Comparison of ENCODE assay signal across 9 mouse cellular contexts in genomic region chr15:78422046-78422956, GRCm38 (mm10). TPM values are rescaled to one million over a fixed set of nuclear protein-coding genes. Genes with fewer than 3 reads are reported as not detected.
A peak's percentile ranks its signal among the peaks of the same experiment; 100 is the strongest.
DNase-seq lines count a peak whose midpoint lies in the region; ATAC-seq and TF ChIP-seq lines count a peak whose summit lies in the region.
"Had no signal": no experiment of that assay in that cellular context is flagged by ENCODE, and none has a peak within 500 bp of the region (broad histone marks: within the 10 kb centered on the region; RNA-seq: fewer than 3 reads in every experiment).

No protein-coding gene starts in this region.

- H3K9ac ChIP-seq in kidney, embryonic 16.5 days (replicated peaks; ENCODE audit: low read length) = no peak overlapping the region
- 0 out of 2 replicates have a peak overlapping the region, but pooled peaks have one; percentile 28 for H3K9ac ChIP-seq in liver, embryonic 14.5 days (replicated peaks)
- H3K9ac ChIP-seq in neural tube, embryonic 11.5 days (ENCODE audit: low read length) = no peak overlapping the region
- no peak overlapping the region for H3K9ac ChIP-seq in stomach, embryonic 16.5 days (ENCODE audit: low read length)
- H3K9ac ChIP-seq: embryonic facial prominence, embryonic 12.5 days had no signal

- H3K9me3 ChIP-seq in kidney, embryonic 16.5 days (ENCODE audit: low read length) = no peaks in the 10 kb centered on the region
- H3K9me3 ChIP-seq in liver, embryonic 14.5 days (ENCODE audit: control insufficient read depth, low read length) = no peaks in the 10 kb centered on the region
- H3K9me3 ChIP-seq in neural tube, embryonic 11.5 days (ENCODE audit: control insufficient read depth, low read length) = no peaks in the 10 kb centered on the region
- no peaks in the 10 kb centered on the region for H3K9me3 ChIP-seq in stomach, embryonic 16.5 days (replicated peaks; ENCODE audit: control insufficient read depth, low read length)
- H3K9me3 ChIP-seq: embryonic facial prominence, embryonic 12.5 days had no signal

- no peaks in the 10 kb centered on the region; the same call in 1 of the 2 replicates for H3K4me1 ChIP-seq in kidney, embryonic 16.5 days (ENCODE audit: insufficient read depth, low read length)
- H3K4me1 ChIP-seq in liver, embryonic 14.5 days (replicated peaks; ENCODE audit: control insufficient read depth in 2 of 2, insufficient read depth in 2 of 2, low read length in 1 of 2) = peaks cover 3 to 12% of the 10 kb centered on the region in 2 experiments; a peak in 3 of 4 replicates
- H3K4me1 ChIP-seq in neural tube, embryonic 11.5 days (ENCODE audit: control insufficient read depth, insufficient read depth, low read length) = no peaks in the 10 kb centered on the region
- no peaks in the 10 kb centered on the region for H3K4me1 ChIP-seq in stomach, embryonic 16.5 days (ENCODE audit: control insufficient read depth, insufficient read depth, low read length)

- no peaks in the 10 kb centered on the region for H3K27me3 ChIP-seq in kidney, embryonic 16.5 days (ENCODE audit: insufficient read depth, low read length)
- H3K27me3 ChIP-seq in liver, embryonic 14.5 days (ENCODE audit: control insufficient read depth, insufficient read depth, low read length) = peaks cover 21% of the 10 kb centered on the region
- no peaks in the 10 kb centered on the region for H3K27me3 ChIP-seq in neural tube, embryonic 11.5 days (ENCODE audit: control insufficient read depth, insufficient read depth, low read length)
- no peaks in the 10 kb centered on the region for H3K27me3 ChIP-seq in stomach, embryonic 16.5 days (ENCODE audit: control insufficient read depth, insufficient read depth, low read length)
- H3K27me3 ChIP-seq: embryonic facial prominence, embryonic 12.5 days had no signal

- ATAC-seq in kidney, embryonic 16.5 days (ENCODE audit: low FRiP score, low TSS enrichment) = peak; percentile 84
- peak; percentile 64 for ATAC-seq in liver, embryonic 14.5 days (ENCODE audit: insufficient read depth)
- ATAC-seq in neural tube, embryonic 11.5 days (ENCODE audit: insufficient read depth, low FRiP score, low TSS enrichment) = peak; percentile 31; the same call in 1 of the 2 replicates
- peak; percentile 36; the same call in 1 of the 2 replicates for ATAC-seq in stomach, embryonic 16.5 days (ENCODE audit: insufficient read depth, low FRiP score)

- WGBS in kidney, embryonic 16.5 days = 15% methylated on average over 16 of the region's 16 CpGs
- 17% methylated on average over 16 of the region's 16 CpGs for WGBS in liver, embryonic 14.5 days (ENCODE audit: insufficient replicate concordance)
- 19% methylated on average over 16 of the region's 16 CpGs for WGBS in neural tube, embryonic 11.5 days
- WGBS in stomach, embryonic 16.5 days = 14% methylated on average over 16 of the region's 16 CpGs

- DNase-seq in 416B (ENCODE audit: low read depth) = peak; percentile 74
- DNase-seq in adrenal gland, adult 2 months = peak; percentile 82
- DNase-seq in embryo, embryonic 11.5 days (ENCODE audit: low read depth, low spot score) = peak; percentile 72
- DNase-seq in heart, adult 8-10 months (ENCODE audit: low spot score) = peak; percentile 62
- DNase-seq in liver, embryonic 14.5 days (ENCODE audit: low read depth in 3 of 3, low spot score in 3 of 3) = peak; percentile 61 to 70 (median 69)
- peak; percentile 83 for DNase-seq in neural tube, embryonic 11.5 days (ENCODE audit: low spot score)

- H3K27ac ChIP-seq in kidney, embryonic 16.5 days (ENCODE audit: low read length) = no peak overlapping the region
- H3K27ac ChIP-seq in liver, embryonic 14.5 days = no peak overlapping the region
- no peak overlapping the region for H3K27ac ChIP-seq in neural tube, embryonic 11.5 days (ENCODE audit: low read depth, low read length)
- no peak overlapping the region for H3K27ac ChIP-seq in stomach, embryonic 16.5 days (ENCODE audit: low read length)
- H3K27ac ChIP-seq: embryonic facial prominence, embryonic 12.5 days had no signal

- TF ChIP-seq CTCF in liver, embryonic 14.5 days (IDR thresholded peaks at IDR 0.05; ENCODE audit: low read depth) = peak; percentile 99

- no peak for TF ChIP-seq EP300 in liver, embryonic 14.5 days (IDR thresholded peaks at IDR 0.05; ENCODE audit: low read depth)

- H3K36me3 ChIP-seq in kidney, embryonic 16.5 days (ENCODE audit: insufficient read depth, low read length) = no peaks in the 10 kb centered on the region
- H3K36me3 ChIP-seq in liver, embryonic 14.5 days (replicated peaks; ENCODE audit: control insufficient read depth, insufficient read depth, low read depth) = no peaks in the 10 kb centered on the region
- no peaks in the 10 kb centered on the region for H3K36me3 ChIP-seq in neural tube, embryonic 11.5 days (ENCODE audit: control insufficient read depth, insufficient read depth, low read length)
- H3K36me3 ChIP-seq in stomach, embryonic 16.5 days (ENCODE audit: control insufficient read depth, insufficient read depth, low read length) = no peaks in the 10 kb centered on the region
- H3K36me3 ChIP-seq: embryonic facial prominence, embryonic 12.5 days had no signal

- H3K4me2 ChIP-seq in kidney, embryonic 16.5 days (replicated peaks; ENCODE audit: low read depth, low read length) = no peak overlapping the region; the same call in 1 of the 2 replicates
- H3K4me2 ChIP-seq in liver, embryonic 14.5 days (ENCODE audit: low read depth) = peak overlapping the region; percentile 38
- no peak overlapping the region for H3K4me2 ChIP-seq in neural tube, embryonic 11.5 days (ENCODE audit: low read depth)
- peak overlapping the region; percentile 41 for H3K4me2 ChIP-seq in stomach, embryonic 16.5 days (ENCODE audit: low read depth, low read length)
- H3K4me2 ChIP-seq: embryonic facial prominence, embryonic 12.5 days had no signal

- no peak overlapping the region for H3K4me3 ChIP-seq in kidney, embryonic 16.5 days (ENCODE audit: low read length)
- no peak overlapping the region for H3K4me3 ChIP-seq in liver, embryonic 14.5 days (ENCODE audit: insufficient read depth in 1 of 2, low read depth in 2 of 2, low read length in 2 of 2)
- no peak overlapping the region for H3K4me3 ChIP-seq in neural tube, embryonic 11.5 days (ENCODE audit: low read depth, low read length)
- H3K4me3 ChIP-seq in stomach, embryonic 16.5 days (replicated peaks; ENCODE audit: low read length) = no peak overlapping the region
- H3K4me3 ChIP-seq: embryonic facial prominence, embryonic 12.5 days had no signal

RNA-seq across cellular contexts. Expression of gene Kctd17, which starts 6.1 kb away (rescaled TPM):
- total RNA-seq in adrenal gland, adult 2 months (2021) = 100 to 1,000 TPM in 1 of 2 experiments, 10 to 100 TPM in 1; 81.6 to 102 TPM
- 344 and 374 TPM in 2 replicates for polyA plus RNA-seq in adrenal gland, adult 2 months (2012; rRNA removed)
- 10 to 100 TPM; 17.9 to 26.9 (median 20.2) TPM for total RNA-seq in heart, adult 8-10 months (2022)
- 41.5 and 43.1 TPM in 2 replicates for polyA plus RNA-seq in kidney, embryonic 16.5 days (2015; fragmentation: Nextera tagmentation; extraction: Ambion mirVana)
- 7.1 and 8.7 TPM in 2 replicates for polyA plus RNA-seq in liver, embryonic 14.5 days (2012; rRNA removed)
- 3.0 and 3.3 TPM in 2 replicates for polyA plus RNA-seq in liver, embryonic 14.5 days (2014; fragmentation: Nextera tagmentation; extraction: Ambion mirVana)
- 74.6 and 78.1 TPM in 2 replicates for polyA plus RNA-seq in neural tube, embryonic 11.5 days (2014; fragmentation: Nextera tagmentation; extraction: Ambion mirVana)
- polyA plus RNA-seq in stomach, embryonic 16.5 days (2015; fragmentation: Nextera tagmentation; extraction: Ambion mirVana) = 28.1 and 32.0 TPM in 2 replicates

RNA-seq across cellular contexts. Expression of gene Mpst, which starts 16.1 kb away (rescaled TPM):
- total RNA-seq in adrenal gland, adult 2 months (2021) = 10 to 100 TPM; 59.0 to 63.2 TPM
- polyA plus RNA-seq in adrenal gland, adult 2 months (2012; rRNA removed) = 342 and 389 TPM in 2 replicates
- total RNA-seq in heart, adult 8-10 months (2022) = 10 to 100 TPM; 42.1 to 52.4 (median 44.2) TPM
- 3.2 and 5.3 TPM in 2 replicates for polyA plus RNA-seq in kidney, embryonic 16.5 days (2015; fragmentation: Nextera tagmentation; extraction: Ambion mirVana)
- 90.7 and 101 TPM in 2 replicates for polyA plus RNA-seq in liver, embryonic 14.5 days (2012; rRNA removed)
- polyA plus RNA-seq in liver, embryonic 14.5 days (2014; fragmentation: Nextera tagmentation; extraction: Ambion mirVana) = 6.0 and 6.8 TPM in 2 replicates
- 1.9 and 2.5 TPM in 2 replicates for polyA plus RNA-seq in neural tube, embryonic 11.5 days (2014; fragmentation: Nextera tagmentation; extraction: Ambion mirVana)
- polyA plus RNA-seq in stomach, embryonic 16.5 days (2015; fragmentation: Nextera tagmentation; extraction: Ambion mirVana) = 6.8 TPM in 2 replicates

RNA-seq across cellular contexts. Expression of gene Tst, which starts 16.6 kb away (rescaled TPM):
- 100 to 1,000 TPM; 218 to 366 TPM for total RNA-seq in adrenal gland, adult 2 months (2021)
- polyA plus RNA-seq in adrenal gland, adult 2 months (2012; rRNA removed) = 391 and 410 TPM in 2 replicates
- 10 to 100 TPM; 20.3 to 25.0 (median 21.6) TPM for total RNA-seq in heart, adult 8-10 months (2022)
- polyA plus RNA-seq in kidney, embryonic 16.5 days (2015; fragmentation: Nextera tagmentation; extraction: Ambion mirVana) = 64.4 and 76.4 TPM in 2 replicates
- 90.5 and 90.6 TPM in 2 replicates for polyA plus RNA-seq in liver, embryonic 14.5 days (2012; rRNA removed)
- polyA plus RNA-seq in liver, embryonic 14.5 days (2014; fragmentation: Nextera tagmentation; extraction: Ambion mirVana) = 168 and 179 TPM in 2 replicates
- 7.5 and 7.8 TPM in 2 replicates for polyA plus RNA-seq in neural tube, embryonic 11.5 days (2014; fragmentation: Nextera tagmentation; extraction: Ambion mirVana)
- 123 and 146 TPM in 2 replicates for polyA plus RNA-seq in stomach, embryonic 16.5 days (2015; fragmentation: Nextera tagmentation; extraction: Ambion mirVana)

RNA-seq across cellular contexts. Expression of gene Tex33, which starts 26.6 kb away (rescaled TPM):
- total RNA-seq in adrenal gland, adult 2 months (2021) = not detected
- not detected in 2 replicates for polyA plus RNA-seq in adrenal gland, adult 2 months (2012; rRNA removed)
- total RNA-seq in heart, adult 8-10 months (2022) = not detected
- polyA plus RNA-seq in kidney, embryonic 16.5 days (2015; fragmentation: Nextera tagmentation; extraction: Ambion mirVana) = not detected in 2 replicates
- polyA plus RNA-seq in liver, embryonic 14.5 days (2012; rRNA removed) = 0.08 TPM in 1 of 2 replicates, not detected in the other
- not detected in 2 replicates for polyA plus RNA-seq in liver, embryonic 14.5 days (2014; fragmentation: Nextera tagmentation; extraction: Ambion mirVana)
- polyA plus RNA-seq in neural tube, embryonic 11.5 days (2014; fragmentation: Nextera tagmentation; extraction: Ambion mirVana) = not detected in 2 replicates
- polyA plus RNA-seq in stomach, embryonic 16.5 days (2015; fragmentation: Nextera tagmentation; extraction: Ambion mirVana) = not detected in 2 replicates
- polyA plus RNA-seq: embryonic facial prominence, embryonic 12.5 days had no signal

RNA-seq across cellular contexts. Expression of gene Tmprss6, which starts 46.1 kb away (rescaled TPM):
- total RNA-seq in adrenal gland, adult 2 months (2021) = 1 to 10 TPM in 1 of 2 experiments, under 1 TPM in 1; 0.59 to 3.3 TPM
- polyA plus RNA-seq in adrenal gland, adult 2 months (2012; rRNA removed) = 3.5 and 4.7 TPM in 2 replicates
- total RNA-seq in heart, adult 8-10 months (2022) = not detected
- 0.29 and 0.42 TPM in 2 replicates for polyA plus RNA-seq in kidney, embryonic 16.5 days (2015; fragmentation: Nextera tagmentation; extraction: Ambion mirVana)
- polyA plus RNA-seq in liver, embryonic 14.5 days (2012; rRNA removed) = 11.9 and 14.4 TPM in 2 replicates
- 9.8 and 10.7 TPM in 2 replicates for polyA plus RNA-seq in liver, embryonic 14.5 days (2014; fragmentation: Nextera tagmentation; extraction: Ambion mirVana)
- not detected in 2 replicates for polyA plus RNA-seq in neural tube, embryonic 11.5 days (2014; fragmentation: Nextera tagmentation; extraction: Ambion mirVana)
- polyA plus RNA-seq in stomach, embryonic 16.5 days (2015; fragmentation: Nextera tagmentation; extraction: Ambion mirVana) = 1.8 TPM in 2 replicates

Comparison
In these comparisons a context has a peak if more than half of its experiments do, and no peak if none do; other contexts are left out.
1. ATAC-seq: peak in every context shown above with its lines; median percentile 84 in kidney, embryonic 16.5 days; 64 in liver, embryonic 14.5 days; 36 in stomach, embryonic 16.5 days; 31 in neural tube, embryonic 11.5 days.
2. H3K4me2 ChIP-seq: peak in liver, embryonic 14.5 days (single experiment) and stomach, embryonic 16.5 days (single experiment); none in kidney, embryonic 16.5 days (single experiment) and neural tube, embryonic 11.5 days (single experiment).
3. Peak in every context shown above with its lines, with median percentiles within 50 percentile points of each other: DNase-seq.